Mouse (Mus musculus): ENCODE data around the gene Edaradd. TPM values are rescaled to one million over a fixed set of nuclear protein-coding genes. Genes with fewer than 3 reads are reported as not detected.

The Edaradd gene
- polyA plus RNA-seq, 1 experiment, result 0.55 TPM

DNA sequence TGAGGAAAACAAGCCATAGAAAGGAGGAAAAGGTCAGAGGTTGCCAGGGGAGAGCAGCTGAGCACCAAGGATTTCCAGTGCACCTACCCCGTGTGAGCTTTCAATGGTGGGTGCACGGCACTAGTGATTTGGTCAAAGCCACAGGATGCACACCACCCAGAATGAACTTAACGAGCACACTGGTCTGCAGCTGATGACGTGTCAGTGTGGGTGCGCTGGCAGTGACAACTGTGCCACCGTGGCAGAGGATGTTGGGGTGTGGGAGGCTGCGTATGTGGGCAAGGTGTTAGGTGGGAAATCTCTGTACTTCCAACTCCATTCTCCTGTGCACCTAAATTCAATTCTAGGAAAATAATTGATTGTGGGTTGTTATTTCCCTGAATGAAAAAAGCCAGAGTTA is 21.1 kb downstream of the Edaradd start:
- H3K27me3 ChIP-seq (replicated peaks; ENCODE audit: control insufficient read depth, insufficient read depth, low read length), result no peaks in the 10 kb centered on the region
- H3K27ac ChIP-seq (ENCODE audit: insufficient read depth, low read depth, low read length), result no peak overlapping the region
- DNase-seq, result no peak
- WGBS, result 89% methylated on average over 7 of the region's 7 CpGs
- H3K4me3 ChIP-seq (ENCODE audit: insufficient read depth, low read depth, low read length), result no peak overlapping the region
- no peaks in the 10 kb centered on the region for H3K4me1 ChIP-seq (ENCODE audit: control insufficient read depth, insufficient read depth, low read length)
- TF ChIP-seq POLR2A (IDR thresholded peaks at IDR 0.05; ENCODE audit: low read depth, low read length), result no peak
- no peaks in the 10 kb centered on the region for H3K36me3 ChIP-seq (ENCODE audit: control insufficient read depth, insufficient read depth, low read length)

DNA sequence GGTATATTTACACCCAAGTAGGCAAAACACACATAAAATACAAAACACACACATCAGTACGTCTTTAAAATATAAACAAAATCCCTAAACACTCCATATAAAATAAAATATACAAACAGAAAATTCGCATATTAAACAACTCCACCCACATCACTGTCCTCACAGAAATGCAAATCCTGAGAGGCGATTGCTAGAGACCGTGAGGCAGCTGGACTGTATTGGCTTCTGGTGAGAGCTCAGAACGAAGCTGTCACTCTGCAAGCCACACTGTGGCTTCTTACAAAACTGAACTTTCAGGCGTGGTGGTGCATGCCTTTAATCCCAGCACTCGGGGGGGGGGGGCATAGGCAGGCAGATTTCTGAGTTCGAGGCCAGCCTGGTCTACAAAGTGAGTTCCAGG is 22.4 kb downstream of the Edaradd start:
- TF ChIP-seq CTCF (conservative IDR thresholded peaks at IDR 0.05; ENCODE audit: insufficient read depth, insufficient read length, low read depth, low read length), result no peak
- no peak for TF ChIP-seq POLR2A (IDR thresholded peaks at IDR 0.05; ENCODE audit: low read depth, low read length)
- no peak overlapping the region for H3K4me3 ChIP-seq (ENCODE audit: insufficient read depth, low read depth, low read length)
- no peak for DNase-seq
- H3K27ac ChIP-seq (ENCODE audit: insufficient read depth, low read depth, low read length), result no peak overlapping the region
- H3K27me3 ChIP-seq (replicated peaks; ENCODE audit: control insufficient read depth, insufficient read depth, low read length), result no peaks in the 10 kb centered on the region
- H3K4me1 ChIP-seq (ENCODE audit: control insufficient read depth, insufficient read depth, low read length), result no peaks in the 10 kb centered on the region
- H3K36me3 ChIP-seq (ENCODE audit: control insufficient read depth, insufficient read depth, low read length), result no peaks in the 10 kb centered on the region
- 67% methylated on average over 8 of the region's 8 CpGs for WGBS

DNA sequence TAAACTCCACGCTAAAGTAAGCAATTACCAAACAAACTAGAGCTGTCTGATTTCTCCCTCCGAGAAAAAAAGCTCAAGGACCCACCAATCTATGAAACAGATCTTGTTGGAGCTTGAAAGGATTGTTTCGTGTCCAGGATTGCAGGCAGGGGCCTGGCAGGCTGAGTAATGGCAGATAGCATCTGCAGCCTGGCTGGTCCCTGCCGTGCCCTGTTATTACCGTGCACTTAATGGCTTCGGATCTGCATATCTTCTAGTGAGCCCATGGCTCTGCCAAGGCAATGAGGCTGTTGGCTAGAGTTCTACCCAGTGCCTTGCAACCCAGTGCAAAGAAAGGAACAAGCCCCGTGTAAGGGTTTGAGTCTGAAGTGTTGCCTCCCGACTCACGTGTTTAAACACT is 25.5 kb downstream of the Edaradd start:
- Histone ChIP-seq H3K4me3 (ENCODE audit: insufficient read depth, low read depth, low read length) (no peak overlapping the region), H3K27me3 (replicated peaks; ENCODE audit: control insufficient read depth, insufficient read depth, low read length) (no peaks in the 10 kb centered on the region), H3K36me3 (ENCODE audit: control insufficient read depth, insufficient read depth, low read length) (no peaks in the 10 kb centered on the region), H3K27ac (ENCODE audit: insufficient read depth, low read depth, low read length) (no peak overlapping the region), H3K4me1 (ENCODE audit: control insufficient read depth, insufficient read depth, low read length) (no peaks in the 10 kb centered on the region)
- peak; percentile 14 for DNase-seq
- WGBS, result 85% methylated on average over 9 of the region's 9 CpGs
- no peak for TF ChIP-seq CTCF (conservative IDR thresholded peaks at IDR 0.05; ENCODE audit: insufficient read depth, insufficient read length, low read depth, low read length)
- no peak for TF ChIP-seq POLR2A (IDR thresholded peaks at IDR 0.05; ENCODE audit: low read depth, low read length)

DNA sequence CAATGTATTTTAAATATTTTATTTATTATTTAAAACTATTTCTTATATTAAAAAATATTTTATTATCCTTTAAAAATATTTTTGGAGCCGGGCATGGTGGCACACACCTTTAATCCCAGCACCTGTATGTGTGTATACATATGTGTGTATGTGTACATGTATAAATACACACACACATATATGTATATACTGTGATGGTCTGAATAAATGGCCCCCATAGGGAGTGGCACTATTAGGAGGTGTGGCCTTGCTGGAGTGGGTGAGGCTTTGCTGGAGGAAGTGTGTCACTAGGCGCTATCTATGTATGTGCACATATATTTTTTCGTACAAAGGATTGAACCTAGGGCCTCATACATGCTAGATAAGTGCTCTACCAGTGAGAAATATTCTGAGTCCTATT is 27.7 kb downstream of the Edaradd start:
- H3K4me1 ChIP-seq (ENCODE audit: control insufficient read depth, insufficient read depth, low read length), result no peaks in the 10 kb centered on the region
- WGBS, result 97% methylated on average over 3 of the region's 3 CpGs
- no peak overlapping the region for H3K27ac ChIP-seq (ENCODE audit: insufficient read depth, low read depth, low read length)
- H3K4me3 ChIP-seq (ENCODE audit: insufficient read depth, low read depth, low read length), result no peak overlapping the region
- no peaks in the 10 kb centered on the region; the same call in 1 of the 2 replicates for H3K27me3 ChIP-seq (replicated peaks; ENCODE audit: control insufficient read depth, insufficient read depth, low read length)
- no peak for DNase-seq
- TF ChIP-seq CTCF (conservative IDR thresholded peaks at IDR 0.05; ENCODE audit: insufficient read depth, insufficient read length, low read depth, low read length), result no peak
- TF ChIP-seq POLR2A (IDR thresholded peaks at IDR 0.05; ENCODE audit: low read depth, low read length), result no peak
- no peaks in the 10 kb centered on the region for H3K36me3 ChIP-seq (ENCODE audit: control insufficient read depth, insufficient read depth, low read length)

DNA sequence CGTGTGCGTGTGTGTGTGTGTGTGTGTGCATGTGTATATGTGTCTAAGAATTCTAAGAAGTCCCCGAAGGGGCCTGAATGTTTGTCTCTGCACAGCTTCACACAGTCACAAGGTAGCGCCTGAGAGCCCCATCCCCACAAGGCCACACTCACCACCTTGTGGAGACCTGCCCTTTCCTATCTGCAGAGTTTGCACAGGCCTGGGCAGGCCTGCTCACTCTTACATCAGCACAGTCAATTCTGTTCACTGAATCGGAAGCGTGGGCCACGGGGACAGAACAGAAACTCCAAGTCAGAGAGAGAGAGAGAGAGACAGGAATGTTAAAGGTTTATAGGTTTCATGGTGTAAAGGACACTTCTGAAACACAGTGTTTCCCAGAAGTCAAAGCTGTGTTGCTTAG is 34.6 kb downstream of the Edaradd start:
- no peaks in the 10 kb centered on the region; the same call in 1 of the 2 replicates for H3K27me3 ChIP-seq (replicated peaks; ENCODE audit: control insufficient read depth, insufficient read depth, low read length)
- H3K36me3 ChIP-seq (ENCODE audit: control insufficient read depth, insufficient read depth, low read length), result no peaks in the 10 kb centered on the region
- 67% methylated on average over 7 of the region's 7 CpGs for WGBS
- H3K4me3 ChIP-seq (ENCODE audit: insufficient read depth, low read depth, low read length), result no peak overlapping the region
- peak overlapping the region; percentile 55; the same call in 1 of the 2 replicates for H3K27ac ChIP-seq (ENCODE audit: insufficient read depth, low read depth, low read length)
- TF ChIP-seq CTCF (conservative IDR thresholded peaks at IDR 0.05; ENCODE audit: insufficient read depth, insufficient read length, low read depth, low read length), result no peak
- TF ChIP-seq POLR2A (IDR thresholded peaks at IDR 0.05; ENCODE audit: low read depth, low read length), result no peak
- 0 out of 2 replicates have a peak, but pooled peaks cover 2% of the 10 kb centered on the region for H3K4me1 ChIP-seq (ENCODE audit: control insufficient read depth, insufficient read depth, low read length)
- no peak for DNase-seq

DNA sequence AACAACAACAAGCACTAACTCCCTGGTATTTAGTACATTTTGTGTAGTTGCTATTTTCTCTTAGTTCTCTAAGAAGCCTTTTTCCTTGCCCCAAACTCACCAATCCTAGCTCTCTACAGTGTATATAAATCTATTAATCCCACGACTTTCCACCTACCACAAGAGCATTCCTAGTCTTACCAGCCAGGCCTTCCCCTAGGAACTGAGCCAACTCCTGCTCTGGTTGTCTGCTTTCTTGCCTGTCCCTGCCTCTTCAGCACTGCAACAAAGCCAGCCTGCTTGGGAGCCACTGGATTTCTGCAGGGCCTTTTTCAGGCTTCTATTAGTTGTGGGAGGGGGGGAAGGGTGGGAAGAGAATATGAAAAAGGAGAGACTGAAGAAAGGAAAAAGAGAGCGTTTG is 35.0 kb downstream of the Edaradd start:
- Histone ChIP-seq H3K4me1 (ENCODE audit: control insufficient read depth, insufficient read depth, low read length) (0 out of 2 replicates have a peak, but pooled peaks cover 2% of the 10 kb centered on the region), H3K27ac (ENCODE audit: insufficient read depth, low read depth, low read length) (no peak overlapping the region), H3K27me3 (replicated peaks; ENCODE audit: control insufficient read depth, insufficient read depth, low read length) (no peaks in the 10 kb centered on the region; the same call in 1 of the 2 replicates), H3K36me3 (ENCODE audit: control insufficient read depth, insufficient read depth, low read length) (no peaks in the 10 kb centered on the region), H3K4me3 (ENCODE audit: insufficient read depth, low read depth, low read length) (no peak overlapping the region)
- no peak for TF ChIP-seq POLR2A (IDR thresholded peaks at IDR 0.05; ENCODE audit: low read depth, low read length)
- TF ChIP-seq CTCF (conservative IDR thresholded peaks at IDR 0.05; ENCODE audit: insufficient read depth, insufficient read length, low read depth, low read length), result no peak
- WGBS, result 68% methylated on average over 2 of the region's 2 CpGs
- no peak for DNase-seq

DNA sequence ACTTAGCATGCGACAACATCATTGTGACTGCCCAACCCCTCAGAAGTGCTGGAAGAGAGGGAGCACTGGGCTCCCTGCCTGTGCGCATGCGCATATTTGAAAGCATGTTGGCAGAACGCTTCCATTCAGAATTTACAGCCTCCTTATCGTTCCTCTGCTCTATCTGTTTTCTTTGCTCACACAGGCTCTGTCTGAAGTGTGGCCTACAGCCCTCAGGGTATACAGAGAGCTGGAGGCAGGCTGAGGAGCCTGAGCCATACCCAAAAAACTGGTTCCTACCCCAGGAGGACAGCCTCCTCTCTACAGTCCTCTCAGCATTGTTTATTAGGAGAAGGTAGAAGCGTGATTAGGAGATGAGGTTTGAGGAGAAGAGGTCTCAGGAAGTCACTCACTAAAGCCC is 40.4 kb downstream of the Edaradd start:
- no peaks in the 10 kb centered on the region for H3K36me3 ChIP-seq (ENCODE audit: control insufficient read depth, insufficient read depth, low read length)
- 68% methylated on average over 6 of the region's 6 CpGs for WGBS

More for the DNA sequence above, 40.4 kb downstream of the Edaradd start:
- no peak overlapping the region for H3K27ac ChIP-seq (ENCODE audit: insufficient read depth, low read depth, low read length)
- peaks cover 5% of the 10 kb centered on the region; the same call in 1 of the 2 replicates for H3K4me1 ChIP-seq (ENCODE audit: control insufficient read depth, insufficient read depth, low read length)
- no peak overlapping the region for H3K4me3 ChIP-seq (ENCODE audit: insufficient read depth, low read depth, low read length)
- H3K27me3 ChIP-seq (replicated peaks; ENCODE audit: control insufficient read depth, insufficient read depth, low read length), result no peaks in the 10 kb centered on the region
- peak; percentile 12 for DNase-seq
- TF ChIP-seq CTCF (conservative IDR thresholded peaks at IDR 0.05; ENCODE audit: insufficient read depth, insufficient read length, low read depth, low read length) (no peak), POLR2A (IDR thresholded peaks at IDR 0.05; ENCODE audit: low read depth, low read length) (no peak)

All from kidney, adult 2 months (tissue).